Mouse (Mus musculus) Patski (cell line): ENCODE data around the gene Cdc40. TPM values are rescaled to one million over a fixed set of nuclear protein-coding genes. Genes with fewer than 3 reads are reported as not detected.

Experiments
- ATAC-seq: fragments of 100-300 bp; one replicate; pipeline ENCODE4 v1.8.0; 2021
- CTCF ChIA-PET: fragments of 350-600 bp; sonication (Branson Sonifier 250); formaldehyde crosslinking; loops from one replicate; lab custom pipeline; 2022; ENCODE audit warnings: inconsistent platforms; lab: Charles Lee
- POLR2A ChIA-PET: fragments of 350-600 bp; sonication (Branson Sonifier 250); formaldehyde crosslinking; loops from one replicate; lab custom pipeline; 2022; ENCODE audit warnings: antibody characterized with exemption, inconsistent platforms; lab: Charles Lee
- DNase-seq: peaks from one replicate; pipeline ENCODE4 v3.0.0-alpha.2; 2011; ENCODE audit warnings: low read depth, low spot score
- H3K27me3 ChIP-seq: fragments of 371-371 bp; one replicate; pipeline ENCODE4 v1.5.1; 2021
- CTCF ChIP-seq: fragments of 100-300 bp; IDR thresholded peaks from one replicate; pipeline ENCODE4 v1.5.1; 2021
- in situ Hi-C: fragments of 300-500 bp; cut with MboI; formaldehyde crosslinking; loops from 3 replicates; pipeline ENCODE4 v1.11.1; 2018; ENCODE audit warnings: low pct_unique_long_range_greater_than_20kb, mixed read lengths
- polyA plus RNA-seq: library from polyadenylated mRNA; unstranded; gene quantifications from one replicate; pipeline ENCODE4 v1.2.3, GENCODE M21; 2021

The Cdc40 gene
- polyA plus RNA-seq, 1 experiment from 2014 or later = 28.1 TPM

DNA sequence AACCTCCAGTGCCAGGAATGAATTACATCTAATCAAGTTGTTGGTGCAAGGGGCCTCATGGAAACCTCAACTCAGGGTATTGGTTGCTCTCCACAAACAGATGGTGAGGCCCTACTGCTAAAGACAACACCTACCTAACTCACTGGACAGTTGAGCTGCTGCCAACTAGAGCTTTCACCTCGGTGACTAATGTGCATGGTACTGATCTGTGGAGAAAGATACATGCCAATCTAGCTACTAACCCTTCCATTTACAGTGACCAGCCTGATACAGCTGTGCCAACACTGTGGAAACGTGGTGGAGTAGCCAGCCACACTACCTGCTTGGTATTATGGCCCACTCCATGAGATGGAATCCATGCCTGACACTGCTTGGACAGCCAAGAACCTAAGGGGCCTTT lies 11.1 kb downstream of the Cdc40 start:
- ChIA-PET CTCF (interaction anchor here (1.8 kb wide), 1 partner anchor 12 kb away, joined by 3 read pairs; no protein-coding TSS in a partner anchor), POLR2A (no interaction called here)
- no peaks in the 10 kb centered on the region for H3K27me3 ChIP-seq
- DNase-seq (no peak), ATAC-seq (no peak)
- TF ChIP-seq CTCF = no peak
- in situ Hi-C loops = no loop called here

DNA sequence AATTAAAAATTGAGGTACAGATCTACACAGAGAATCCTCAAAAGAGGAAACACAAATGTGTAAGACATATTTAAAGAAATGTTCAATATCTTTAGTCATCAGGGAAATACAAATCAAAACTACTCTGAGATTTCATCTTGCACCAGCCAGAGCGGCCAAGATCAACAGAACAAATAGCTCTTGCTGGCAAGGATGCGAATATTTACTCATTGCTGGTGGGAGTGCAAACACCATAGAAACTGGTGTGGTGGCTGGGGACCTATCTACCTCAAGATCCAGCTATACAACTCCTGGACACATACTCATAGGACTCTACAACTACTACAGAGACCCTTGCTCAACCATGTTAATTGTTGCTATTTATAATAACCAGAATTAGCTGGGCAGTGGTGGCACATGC lies 11.8 kb downstream of the Cdc40 start:
- ChIA-PET CTCF (interaction anchor here (1.8 kb wide), 1 partner anchor 12 kb away, joined by 3 read pairs; no protein-coding TSS in a partner anchor), POLR2A (no interaction called here)
- in situ Hi-C loops = no loop called here
- DNase-seq = no peak
- no peaks in the 10 kb centered on the region for H3K27me3 ChIP-seq
- ATAC-seq = no peak
- TF ChIP-seq CTCF = no peak

DNA sequence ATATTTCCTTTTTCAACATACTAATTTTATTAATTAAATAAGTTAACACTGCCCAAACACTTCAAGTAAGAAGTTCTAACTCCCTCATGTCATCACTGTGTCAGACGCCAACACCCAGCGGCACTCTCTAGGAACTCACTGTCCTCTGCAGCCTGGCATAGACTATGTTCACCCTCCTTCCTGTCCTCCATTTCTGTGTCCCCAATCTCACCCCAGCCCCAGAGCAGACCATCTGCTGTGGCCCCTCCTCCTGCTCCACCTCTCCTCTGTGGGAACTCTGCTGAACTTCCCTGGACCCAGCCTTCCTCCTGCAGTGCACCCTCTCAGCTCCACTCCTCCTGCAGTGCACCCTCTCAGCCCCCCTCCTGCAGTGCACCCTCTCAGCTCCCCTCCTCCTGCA lies 15.0 kb downstream of the Cdc40 start:
- TF ChIP-seq CTCF = no peak
- ATAC-seq = no peak
- DNase-seq = no peak
- ChIA-PET CTCF (interaction anchor here (1.6 kb wide), 1 partner anchor 11 kb away, joined by 3 read pairs; no protein-coding TSS in a partner anchor), POLR2A (no interaction called here)
- H3K27me3 ChIP-seq = no peaks in the 10 kb centered on the region
- in situ Hi-C loops = no loop called here

DNA sequence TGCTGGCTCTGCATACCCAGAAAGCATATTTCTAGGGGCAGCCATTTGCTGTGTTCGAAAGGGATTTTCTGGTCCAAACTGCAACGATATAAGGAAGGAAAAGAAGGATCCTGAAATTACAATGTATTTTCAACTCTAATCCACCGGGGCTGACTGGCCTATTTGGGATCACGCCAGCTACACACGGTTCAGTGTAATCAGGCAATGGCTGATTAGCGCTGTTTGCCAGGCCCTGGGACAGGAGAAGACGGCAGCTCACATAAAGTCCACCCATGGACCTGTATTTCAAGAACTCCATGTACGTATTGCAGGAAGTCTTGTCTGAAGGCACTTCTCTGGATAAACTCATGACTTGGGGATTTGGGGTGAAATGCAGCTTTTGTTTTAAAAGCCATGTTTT lies 25.5 kb downstream of the Cdc40 start:
- no peak for ATAC-seq
- in situ Hi-C loops = no loop called here
- ChIA-PET POLR2A (no interaction called here), CTCF (interaction anchor here (2.0 kb wide), 1 partner anchor 20 kb away, joined by 7 read pairs; no protein-coding TSS in a partner anchor)
- DNase-seq = no peak
- no peak for TF ChIP-seq CTCF
- H3K27me3 ChIP-seq = no peaks in the 10 kb centered on the region

DNA sequence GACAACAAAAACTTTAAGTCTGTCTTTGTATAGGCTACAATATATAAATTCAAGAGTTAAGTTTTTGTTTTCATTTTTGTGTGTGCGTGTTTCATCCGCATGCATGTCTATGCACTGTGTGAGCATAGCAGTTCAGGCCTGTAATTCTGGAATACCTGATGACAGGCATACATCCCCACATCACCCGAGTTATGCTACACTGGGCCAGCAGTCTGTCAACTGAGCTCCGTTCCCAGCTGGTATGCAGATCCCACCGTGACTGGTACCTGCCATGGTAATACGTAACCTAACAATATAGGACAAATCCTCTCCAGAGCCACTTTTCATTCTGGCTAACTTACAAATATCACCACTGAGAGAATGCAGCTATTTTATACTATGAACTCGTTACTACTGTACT lies 26.4 kb downstream of the Cdc40 start:
- in situ Hi-C loops = no loop called here
- no peaks in the 10 kb centered on the region for H3K27me3 ChIP-seq
- no peak for TF ChIP-seq CTCF
- ATAC-seq (no peak), DNase-seq (no peak)
- POLR2A ChIA-PET = no interaction called here
- CTCF ChIA-PET = interaction anchor here (2.0 kb wide), 1 partner anchor 21 kb away, joined by 7 read pairs; no protein-coding TSS in a partner anchor

DNA sequence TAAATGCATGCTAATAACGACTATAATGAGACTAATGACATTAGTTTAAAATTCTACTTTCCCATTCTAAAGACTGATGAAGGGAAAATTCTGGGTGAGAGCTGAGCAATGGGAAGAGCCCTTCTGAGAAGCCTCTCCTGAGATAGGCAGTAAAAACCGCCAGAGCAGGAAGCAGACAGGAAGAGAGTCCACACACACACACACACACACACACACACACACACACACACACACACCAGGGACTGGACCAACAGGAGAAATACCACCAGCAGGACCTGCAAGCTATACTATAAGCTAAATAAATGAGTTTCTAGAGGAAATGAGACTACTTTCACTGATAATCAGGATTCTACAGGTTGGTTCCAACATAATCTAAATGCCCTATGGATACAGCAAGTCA lies 27.5 kb downstream of the Cdc40 start:
- no peak for TF ChIP-seq CTCF
- ChIA-PET CTCF (interaction anchor here (1.0 to 2.0 kb wide), 2 partner anchors 18 to 22 kb away, joined by 3 to 7 read pairs; no protein-coding TSS in a partner anchor), POLR2A (interaction anchor here (0.6 kb wide), 1 partner anchor 75 kb away, joined by 3 read pairs; no protein-coding TSS in a partner anchor)

DNA sequence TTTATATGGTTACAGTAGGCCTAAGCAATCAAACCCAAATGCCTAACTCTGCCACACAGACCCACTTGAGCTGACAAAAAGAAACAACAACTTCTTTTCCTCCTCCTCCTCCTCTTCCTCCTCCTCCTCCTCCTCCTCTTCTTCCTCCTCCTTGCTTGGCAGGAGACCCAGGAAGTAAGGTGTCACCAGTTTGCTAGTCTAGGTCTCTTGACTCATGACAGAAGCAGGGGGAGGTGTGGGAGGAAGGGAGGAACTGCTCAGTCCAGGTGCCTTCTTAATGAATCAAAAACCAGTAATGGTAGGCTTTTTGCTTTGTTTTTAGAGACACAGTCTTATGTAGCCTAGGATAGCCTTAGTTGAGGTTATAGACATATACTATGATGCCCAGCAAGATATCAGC lies 32.0 kb downstream of the Cdc40 start:
- TF ChIP-seq CTCF = no peak
- H3K27me3 ChIP-seq = no peaks in the 10 kb centered on the region
- no peak for ATAC-seq
- in situ Hi-C loops = no loop called here
- POLR2A ChIA-PET = interaction anchor here (0.5 kb wide), 1 partner anchor 91 kb away, joined by 3 read pairs; no protein-coding TSS in a partner anchor
- DNase-seq = no peak
- CTCF ChIA-PET = no interaction called here

More for the DNA sequence above, 27.5 kb downstream of the Cdc40 start:
- no peaks in the 10 kb centered on the region for H3K27me3 ChIP-seq
- in situ Hi-C loops = no loop called here
- ATAC-seq (no peak), DNase-seq (no peak)

DNA sequence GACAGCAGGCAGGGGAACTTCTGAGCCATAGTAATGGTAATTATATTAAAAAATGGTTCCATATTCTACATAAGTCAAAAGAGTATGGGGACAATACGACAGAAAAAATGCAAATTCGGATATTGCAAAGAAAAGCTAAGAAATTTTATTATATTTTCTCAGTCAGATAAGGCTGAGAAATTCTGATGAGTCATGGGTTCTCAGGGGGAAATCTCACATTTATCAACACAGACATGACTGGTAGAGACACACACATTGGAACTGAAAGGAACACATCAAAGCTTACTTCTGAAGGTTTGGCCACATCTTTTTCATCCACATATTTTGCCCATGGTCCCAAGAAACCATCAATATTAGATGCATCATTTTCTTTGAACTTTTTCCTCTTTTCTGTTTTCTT lies 32.5 kb downstream of the Cdc40 start:
- ATAC-seq (no peak), DNase-seq (no peak)
- in situ Hi-C loops = no loop called here
- POLR2A ChIA-PET = interaction anchor here (0.5 kb wide), 1 partner anchor 90 kb away, joined by 3 read pairs; no protein-coding TSS in a partner anchor
- TF ChIP-seq CTCF = no peak
- CTCF ChIA-PET = no interaction called here
- no peaks in the 10 kb centered on the region for H3K27me3 ChIP-seq

DNA sequence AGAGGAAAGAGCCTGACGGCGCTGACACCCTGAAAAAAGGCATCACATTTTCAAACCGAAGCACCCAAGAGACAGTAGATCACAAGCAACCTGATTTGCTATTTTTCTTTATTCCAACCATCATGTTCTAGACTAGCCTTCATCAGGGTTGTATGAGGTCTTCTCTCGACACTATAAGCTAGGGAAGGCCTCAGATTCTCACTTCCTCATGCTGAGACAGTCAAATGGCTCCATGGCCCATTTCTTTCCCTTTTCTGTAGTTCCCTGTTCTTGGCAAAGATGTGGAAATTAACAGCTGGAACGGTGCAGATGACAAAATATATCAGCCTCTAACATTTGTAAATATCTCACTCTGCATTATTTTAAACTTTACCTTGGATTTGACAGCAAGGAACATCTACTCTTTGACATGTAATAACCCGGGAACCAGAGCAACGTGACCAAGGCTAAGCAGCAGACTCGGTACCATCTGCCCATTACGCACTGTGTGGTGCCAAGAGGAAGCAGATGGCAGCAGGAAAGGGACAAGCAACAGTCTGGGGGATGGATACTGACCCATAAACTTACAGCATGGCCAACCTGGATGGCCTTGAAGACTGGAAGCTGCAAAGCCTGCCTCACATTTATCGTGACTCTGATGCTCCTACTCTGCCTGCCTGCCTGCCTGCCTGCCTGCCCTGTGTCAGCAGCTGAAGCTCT lies 35.8 kb downstream of the Cdc40 start:
- H3K27me3 ChIP-seq = no peaks in the 10 kb centered on the region
- in situ Hi-C loops = no loop called here
- ChIA-PET POLR2A (no interaction called here), CTCF (no interaction called here)
- ATAC-seq (no peak), DNase-seq (no peak)
- no peak for TF ChIP-seq CTCF

DNA sequence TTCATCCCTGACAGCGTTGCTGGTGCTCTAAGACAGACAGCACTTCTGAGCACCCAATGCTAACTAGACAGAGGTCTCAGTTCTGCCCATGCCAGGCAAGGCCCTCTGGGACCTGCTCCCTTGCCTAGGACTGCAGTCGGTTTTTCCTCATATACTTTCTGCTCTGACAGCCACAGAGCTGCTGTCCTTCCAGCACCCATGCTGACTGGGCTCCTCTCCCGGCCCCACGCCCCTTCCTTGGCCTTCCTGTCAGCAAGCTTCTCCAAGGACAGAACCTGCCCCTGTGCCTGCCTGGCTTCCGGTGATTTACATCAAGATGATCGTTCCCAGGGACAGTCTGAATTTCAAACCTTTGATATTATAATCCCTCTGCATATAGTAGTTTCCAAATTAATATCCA lies 37.5 kb downstream of the Cdc40 start:
- ATAC-seq (no peak), DNase-seq (no peak)
- no peak for TF ChIP-seq CTCF
- ChIA-PET CTCF (no interaction called here), POLR2A (no interaction called here)
- in situ Hi-C loops = no loop called here
- H3K27me3 ChIP-seq = no peaks in the 10 kb centered on the region

DNA sequence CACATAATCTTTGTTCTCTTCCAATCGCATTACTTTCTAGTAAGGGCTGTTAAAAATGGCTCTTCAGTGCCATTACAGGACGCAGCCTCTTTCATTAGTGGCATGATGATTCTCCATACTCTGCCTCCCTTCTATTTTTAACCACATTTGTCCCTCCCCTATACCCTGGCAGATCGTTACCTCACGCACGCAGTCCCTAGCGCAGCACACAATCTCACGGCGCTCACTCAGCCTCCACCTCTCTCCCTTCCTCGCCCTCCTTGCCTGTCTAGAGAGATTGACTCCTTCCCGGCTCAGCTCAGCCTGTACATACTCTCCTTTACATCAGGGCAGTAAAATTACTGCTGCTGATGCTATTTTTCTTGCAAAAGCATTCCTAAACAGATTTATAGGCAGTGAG lies 38.6 kb downstream of the Cdc40 start:
- no peak for ATAC-seq
- POLR2A ChIA-PET = no interaction called here
- CTCF ChIA-PET = no interaction called here
- in situ Hi-C loops = no loop called here
- DNase-seq = no peak
- no peak for TF ChIP-seq CTCF
- no peaks in the 10 kb centered on the region for H3K27me3 ChIP-seq
